Mouse (Mus musculus): ENCODE measurements around the gene Ccr3. TPM values are rescaled to one million over a fixed set of nuclear protein-coding genes. Genes with fewer than 3 reads are reported as not detected.
A peak's percentile ranks its signal among the peaks of the same experiment; 100 is the strongest.
"Not testable (repeated sequence)": the region's sequence is repeated elsewhere in the genome, so short reads cannot be mapped to it uniquely, and the experiment has no call there.

Ccr3 gene
- polyA plus RNA-seq, 1 experiment from 2014 or later: 6.8 TPM

- Histone ChIP-seq H3K4me3 (ENCODE audit: inconsistent target) (no peak overlapping the region), H3K36me3 (ENCODE audit: inconsistent target) (no peaks in the 10 kb centered on the region), H3K79me2 (ENCODE audit: inconsistent target) (no peaks in the 10 kb centered on the region), H3K27ac (peak overlapping the region; percentile 99)
- WGBS (ENCODE audit: missing documents): 0% methylated on average over 2 of the region's 2 CpGs
Measured at GRCm38 (mm10) chr9:124068098-124069058, 46.6 kb downstream of the Ccr3 start.

GRCm38 (mm10) chr9:124071506-124071905, 49.7 kb downstream of the Ccr3 start:
- 78% methylated on average over 1 of the region's 1 CpGs for WGBS (ENCODE audit: missing documents)
- no peaks in the 10 kb centered on the region for H3K36me3 ChIP-seq (ENCODE audit: inconsistent target)
- peak overlapping the region; percentile 99 for H3K27ac ChIP-seq
- no peaks in the 10 kb centered on the region for H3K79me2 ChIP-seq (ENCODE audit: inconsistent target)
- no peak overlapping the region for H3K4me3 ChIP-seq (ENCODE audit: inconsistent target)

GRCm38 (mm10) chr9:124079803-124080202, 58.0 kb downstream of the Ccr3 start:
- Histone ChIP-seq H3K36me3 (ENCODE audit: inconsistent target) (no peaks in the 10 kb centered on the region), H3K79me2 (ENCODE audit: inconsistent target) (no peaks in the 10 kb centered on the region), H3K4me3 (ENCODE audit: inconsistent target) (no peak overlapping the region), H3K27ac (no peak overlapping the region)
- WGBS (ENCODE audit: missing documents): 78% methylated on average over 4 of the region's 4 CpGs

- H3K27ac ChIP-seq; H3K79me2 ChIP-seq (ENCODE audit: inconsistent target); H3K36me3 ChIP-seq (ENCODE audit: inconsistent target); H3K4me3 ChIP-seq (ENCODE audit: inconsistent target): not testable (repeated sequence)
- 82% methylated on average over 12 of the region's 13 CpGs for WGBS (ENCODE audit: missing documents)
Measured at GRCm38 (mm10) chr9:124080471-124080870, 58.7 kb downstream of the Ccr3 start.

Other genes starting within 250 kb of the Ccr3 start
- 0.09 TPM in 1 of 3 replicates, not detected in the others for gene Cxcr6, start 215.5 kb upstream of the Ccr3 start, polyA plus RNA-seq (2018)
- 10.0 to 13.5 TPM (median 12.8 TPM) in 3 replicates for gene Fyco1, start 170.1 kb upstream of the Ccr3 start, polyA plus RNA-seq (2018)
- 0.06 TPM in 1 of 3 replicates, not detected in the others for gene Xcr1, start 159.9 kb upstream of the Ccr3 start, polyA plus RNA-seq (2018)
- gene Ccr1, start 53.3 kb upstream of the Ccr3 start, polyA plus RNA-seq (2018): 22.8 to 148 TPM (median 64.7 TPM) in 3 replicates
- 0.27 to 1.4 TPM (median 1.0 TPM) in 3 replicates for gene Ccr1l1, start 43.6 kb upstream of the Ccr3 start, polyA plus RNA-seq (2018)
- gene Ccr2, start 80.0 kb downstream of the Ccr3 start, polyA plus RNA-seq (2018): 12.0 to 16.3 TPM (median 12.9 TPM) in 3 replicates
- 25.3 to 36.3 TPM (median 25.4 TPM) in 3 replicates for gene Ccr5, start 99.6 kb downstream of the Ccr3 start, polyA plus RNA-seq (2018)

Data from macrophage (primary cell).